ENCODE assay signal across 9 mouse cellular contexts in genomic region chr7:16876608-16877007, GRCm38 (mm10). TPM values are rescaled to one million over a fixed set of nuclear protein-coding genes. Genes with fewer than 3 reads are reported as not detected.
DNase-seq lines count a peak whose midpoint lies in the region; ATAC-seq and TF ChIP-seq lines count a peak whose summit lies in the region.
"Had no signal": no experiment of that assay in that cellular context is flagged by ENCODE, and none has a peak within 500 bp of the region (broad histone marks: within the 10 kb centered on the region; RNA-seq: fewer than 3 reads in every experiment).

No protein-coding gene starts in this region.

- H3K27me3 ChIP-seq in heart, embryonic 11.5 days (ENCODE audit: control insufficient read depth, insufficient read depth, low read length): no peaks in the 10 kb centered on the region
- H3K27me3 ChIP-seq in heart, embryonic 12.5 days (replicated peaks): no peaks in the 10 kb centered on the region
- no peaks in the 10 kb centered on the region for H3K27me3 ChIP-seq in limb, embryonic 14.5 days (ENCODE audit: control insufficient read depth, insufficient read depth, low read length)
- H3K27me3 ChIP-seq in neural tube, embryonic 15.5 days (replicated peaks): no peaks in the 10 kb centered on the region
- H3K27me3 ChIP-seq: Patski had no signal

- H3K4me3 ChIP-seq in heart, embryonic 11.5 days (ENCODE audit: low read depth, low read length): peak overlapping the region; percentile 82
- H3K4me3 ChIP-seq in brown adipose tissue, adult 24 weeks (ENCODE audit: insufficient read depth, low read depth, low read length): peak overlapping the region; percentile 25
- peak overlapping the region; percentile 87 for H3K4me3 ChIP-seq in heart, embryonic 12.5 days
- H3K4me3 ChIP-seq in limb, embryonic 14.5 days (replicated peaks; ENCODE audit: low read length): peak overlapping the region; percentile 87
- peak overlapping the region; percentile 81 for H3K4me3 ChIP-seq in neural tube, embryonic 15.5 days (replicated peaks)

- peaks cover 26% of the 10 kb centered on the region for H3K4me1 ChIP-seq in heart, embryonic 11.5 days (ENCODE audit: control insufficient read depth, insufficient read depth, low read length)
- no peaks in the 10 kb centered on the region; the same call in 1 of the 2 replicates for H3K4me1 ChIP-seq in brown adipose tissue, adult 24 weeks (ENCODE audit: control insufficient read depth, insufficient read depth, insufficient read length, low read length)
- H3K4me1 ChIP-seq in heart, embryonic 12.5 days (replicated peaks): peaks cover 35% of the 10 kb centered on the region
- peaks cover 14% of the 10 kb centered on the region; the same call in 1 of the 2 replicates for H3K4me1 ChIP-seq in limb, embryonic 14.5 days (ENCODE audit: control insufficient read depth, insufficient read depth, low read length)
- peaks cover 46% of the 10 kb centered on the region for H3K4me1 ChIP-seq in neural tube, embryonic 15.5 days

- H3K9ac ChIP-seq in heart, embryonic 11.5 days (ENCODE audit: low read depth, low read length): peak overlapping the region; percentile 90
- H3K9ac ChIP-seq in heart, embryonic 12.5 days: peak overlapping the region; percentile 97
- H3K9ac ChIP-seq in limb, embryonic 14.5 days (ENCODE audit: low read depth, low read length, severe bottlenecking): peak overlapping the region; percentile 77
- H3K9ac ChIP-seq in neural tube, embryonic 15.5 days (replicated peaks): peak overlapping the region; percentile 88

- no peaks in the 10 kb centered on the region for H3K9me3 ChIP-seq in heart, embryonic 11.5 days (replicated peaks; ENCODE audit: control insufficient read depth, low read length)
- H3K9me3 ChIP-seq in heart, embryonic 12.5 days (replicated peaks): peaks cover 2% of the 10 kb centered on the region; the same call in 1 of the 2 replicates
- H3K9me3 ChIP-seq in limb, embryonic 14.5 days (ENCODE audit: control insufficient read depth, low read length): no peaks in the 10 kb centered on the region
- H3K9me3 ChIP-seq in neural tube, embryonic 15.5 days (replicated peaks): no peaks in the 10 kb centered on the region

- TF ChIP-seq POLR2A in limb, embryonic 14.5 days (IDR thresholded peaks at IDR 0.05; ENCODE audit: borderline replicate concordance, extremely low read depth, insufficient read depth, insufficient read length): no peak

- H3K36me3 ChIP-seq in heart, embryonic 11.5 days (ENCODE audit: control insufficient read depth, insufficient read depth, low read length): peaks cover 6% of the 10 kb centered on the region
- peaks cover 32% of the 10 kb centered on the region for H3K36me3 ChIP-seq in heart, embryonic 12.5 days
- H3K36me3 ChIP-seq in limb, embryonic 14.5 days (ENCODE audit: control insufficient read depth, insufficient read depth, low read length): peaks cover 34% of the 10 kb centered on the region
- H3K36me3 ChIP-seq in neural tube, embryonic 15.5 days: peaks cover 6% of the 10 kb centered on the region; the same call in 1 of the 2 replicates

- H3K27ac ChIP-seq in heart, embryonic 11.5 days (ENCODE audit: low read depth, low read length): peak overlapping the region; percentile 86
- H3K27ac ChIP-seq in brown adipose tissue, adult 24 weeks (replicated peaks; ENCODE audit: low read depth, low read length): no peak overlapping the region
- H3K27ac ChIP-seq in heart, embryonic 12.5 days (ENCODE audit: poor library complexity, severe bottlenecking): peak overlapping the region; percentile 89
- peak overlapping the region; percentile 81 for H3K27ac ChIP-seq in limb, embryonic 14.5 days (replicated peaks; ENCODE audit: low read depth, low read length)
- H3K27ac ChIP-seq in neural tube, embryonic 15.5 days (replicated peaks): peak overlapping the region; percentile 87; the same call in 1 of the 2 replicates

- 2% methylated on average over 13 of the region's 13 CpGs for WGBS in heart, embryonic 11.5 days (ENCODE audit: insufficient replicate concordance)
- 4% methylated on average over 13 of the region's 13 CpGs for WGBS in heart, embryonic 12.5 days
- WGBS in limb, embryonic 14.5 days: under 1% methylated on average over 10 of the region's 13 CpGs
- WGBS in neural tube, embryonic 15.5 days: 12% methylated on average over 13 of the region's 13 CpGs

- DNase-seq in heart, adult 8-10 months (ENCODE audit: low spot score): no peak
- peak; percentile 69 for DNase-seq in limb, embryonic 14.5 days (ENCODE audit: low spot score)
- no peak for DNase-seq in left cerebral cortex, postnatal 36 days (ENCODE audit: low spot score in 2 of 2)
- no peak for DNase-seq in ovary, postnatal 36 days (ENCODE audit: low spot score)

- ATAC-seq in heart, embryonic 11.5 days (replicated peaks; ENCODE audit: insufficient number of reproducible peaks, low FRiP score, low TSS enrichment): 0 out of 2 replicates have a peak, but pooled peaks have one; percentile 1
- ATAC-seq in heart, embryonic 12.5 days (ENCODE audit: insufficient number of reproducible peaks, low FRiP score): no peak
- peak; percentile 12; the same call in 1 of the 2 replicates for ATAC-seq in limb, embryonic 14.5 days (ENCODE audit: low FRiP score, low read depth)
- no peak for ATAC-seq in neural tube, embryonic 15.5 days (ENCODE audit: low FRiP score)
- ATAC-seq: Patski had no signal

- peak overlapping the region; percentile 66 for H3K4me2 ChIP-seq in heart, embryonic 11.5 days
- H3K4me2 ChIP-seq in heart, embryonic 12.5 days: peak overlapping the region; percentile 76
- peak overlapping the region; percentile 80 for H3K4me2 ChIP-seq in limb, embryonic 14.5 days (replicated peaks; ENCODE audit: low read depth, low read length, severe bottlenecking)
- peak overlapping the region; percentile 76 for H3K4me2 ChIP-seq in neural tube, embryonic 15.5 days

- intact Hi-C loops in left cerebral cortex, postnatal 36 days (cut with DNase I): no loop called here

RNA-seq across cellular contexts. Expression of gene Dact3, which starts 1.5 kb away (rescaled TPM):
- polyA plus RNA-seq in heart, embryonic 11.5 days (2014; fragmentation: Nextera tagmentation; extraction: Ambion mirVana): 9.5 and 10.6 TPM in 2 replicates
- 1 to 10 TPM; 8.0 to 9.5 (median 8.6) TPM for total RNA-seq in heart, adult 8-10 months (2022)
- polyA plus RNA-seq in brown adipose tissue, adult 24 weeks (2012; ENCODE audit: insufficient read depth, insufficient read length, missing spikeins): 0.79 and 2.1 TPM in 2 replicates
- polyA plus RNA-seq in heart, embryonic 12.5 days (2016; fragmentation: Nextera tagmentation; extraction: Ambion mirVana): 14.3 and 15.2 TPM in 2 replicates
- 64.3 and 89.3 TPM in 2 replicates for polyA plus RNA-seq in limb, embryonic 14.5 days (2012; rRNA removed)
- 11.5 and 13.7 TPM in 2 replicates for polyA plus RNA-seq in limb, embryonic 14.5 days (2014; fragmentation: Nextera tagmentation; extraction: Ambion mirVana)
- 3.7 and 4.8 TPM in 2 replicates for polyA plus RNA-seq in neural tube, embryonic 15.5 days (2015; fragmentation: Nextera tagmentation; extraction: Ambion mirVana)
- total RNA-seq in left cerebral cortex, postnatal 36 days (2021): 100 to 1,000 TPM; 179 to 210 TPM

RNA-seq across cellular contexts. Expression of gene Gng8, which starts 15.0 kb away (rescaled TPM):
- polyA plus RNA-seq in heart, embryonic 11.5 days (2014; fragmentation: Nextera tagmentation; extraction: Ambion mirVana): 3.5 and 4.2 TPM in 2 replicates
- total RNA-seq in heart, adult 8-10 months (2022): 1 to 10 TPM; 1.0 to 1.5 (median 1.1) TPM
- not detected in 2 replicates for polyA plus RNA-seq in brown adipose tissue, adult 24 weeks (2012; ENCODE audit: insufficient read depth, insufficient read length, missing spikeins)
- 2.3 and 4.3 TPM in 2 replicates for polyA plus RNA-seq in heart, embryonic 12.5 days (2016; fragmentation: Nextera tagmentation; extraction: Ambion mirVana)
- 63.3 and 92.7 TPM in 2 replicates for polyA plus RNA-seq in limb, embryonic 14.5 days (2012; rRNA removed)
- 17.8 and 21.1 TPM in 2 replicates for polyA plus RNA-seq in limb, embryonic 14.5 days (2014; fragmentation: Nextera tagmentation; extraction: Ambion mirVana)
- polyA plus RNA-seq in neural tube, embryonic 15.5 days (2015; fragmentation: Nextera tagmentation; extraction: Ambion mirVana): 4.0 and 4.1 TPM in 2 replicates
- total RNA-seq in left cerebral cortex, postnatal 36 days (2021): 1 to 10 TPM; 2.8 to 4.0 TPM

RNA-seq across cellular contexts. Expression of gene Ptgir, which starts 29.7 kb away (rescaled TPM):
- 0.19 and 0.34 TPM in 2 replicates for polyA plus RNA-seq in heart, embryonic 11.5 days (2014; fragmentation: Nextera tagmentation; extraction: Ambion mirVana)
- 1 to 10 TPM; 1.9 to 3.5 (median 3.1) TPM for total RNA-seq in heart, adult 8-10 months (2022)
- 1.9 and 2.8 TPM in 2 replicates for polyA plus RNA-seq in brown adipose tissue, adult 24 weeks (2012; ENCODE audit: insufficient read depth, insufficient read length, missing spikeins)
- 0.28 and 0.34 TPM in 2 replicates for polyA plus RNA-seq in heart, embryonic 12.5 days (2016; fragmentation: Nextera tagmentation; extraction: Ambion mirVana)
- polyA plus RNA-seq in limb, embryonic 14.5 days (2012; rRNA removed): 3.6 and 4.1 TPM in 2 replicates
- polyA plus RNA-seq in limb, embryonic 14.5 days (2014; fragmentation: Nextera tagmentation; extraction: Ambion mirVana): 2.3 and 2.8 TPM in 2 replicates
- polyA plus RNA-seq in neural tube, embryonic 15.5 days (2015; fragmentation: Nextera tagmentation; extraction: Ambion mirVana): 1.1 and 1.3 TPM in 2 replicates
- under 1 TPM in 1 of 2 experiments, not detected in 1; 0.10 TPM for total RNA-seq in left cerebral cortex, postnatal 36 days (2021)
- polyA plus RNA-seq: Patski had no signal

RNA-seq across cellular contexts. Expression of gene Prkd2, which starts 33.9 kb away (rescaled TPM):
- 10.8 and 11.6 TPM in 2 replicates for polyA plus RNA-seq in heart, embryonic 11.5 days (2014; fragmentation: Nextera tagmentation; extraction: Ambion mirVana)
- 10 to 100 TPM; 13.1 to 16.7 (median 14.8) TPM for total RNA-seq in heart, adult 8-10 months (2022)
- polyA plus RNA-seq in brown adipose tissue, adult 24 weeks (2012; ENCODE audit: insufficient read depth, insufficient read length, missing spikeins): 8.5 and 11.3 TPM in 2 replicates
- 10.8 and 11.8 TPM in 2 replicates for polyA plus RNA-seq in heart, embryonic 12.5 days (2016; fragmentation: Nextera tagmentation; extraction: Ambion mirVana)
- polyA plus RNA-seq in limb, embryonic 14.5 days (2012; rRNA removed): 35.9 and 48.9 TPM in 2 replicates
- polyA plus RNA-seq in limb, embryonic 14.5 days (2014; fragmentation: Nextera tagmentation; extraction: Ambion mirVana): 19.2 and 22.1 TPM in 2 replicates
- 5.0 and 8.4 TPM in 2 replicates for polyA plus RNA-seq in neural tube, embryonic 15.5 days (2015; fragmentation: Nextera tagmentation; extraction: Ambion mirVana)
- 1 to 10 TPM; 3.1 to 7.1 TPM for total RNA-seq in left cerebral cortex, postnatal 36 days (2021)

RNA-seq across cellular contexts. Expression of gene Calm3, which starts 47.3 kb away (rescaled TPM):
- polyA plus RNA-seq in heart, embryonic 11.5 days (2014; fragmentation: Nextera tagmentation; extraction: Ambion mirVana): 150 and 156 TPM in 2 replicates
- 100 to 1,000 TPM; 153 to 208 (median 191) TPM for total RNA-seq in heart, adult 8-10 months (2022)
- 210 and 222 TPM in 2 replicates for polyA plus RNA-seq in brown adipose tissue, adult 24 weeks (2012; ENCODE audit: insufficient read depth, insufficient read length, missing spikeins)
- 83.6 and 95.0 TPM in 2 replicates for polyA plus RNA-seq in heart, embryonic 12.5 days (2016; fragmentation: Nextera tagmentation; extraction: Ambion mirVana)
- polyA plus RNA-seq in limb, embryonic 14.5 days (2012; rRNA removed): 281 and 320 TPM in 2 replicates
- polyA plus RNA-seq in limb, embryonic 14.5 days (2014; fragmentation: Nextera tagmentation; extraction: Ambion mirVana): 156 and 164 TPM in 2 replicates
- 336 and 404 TPM in 2 replicates for polyA plus RNA-seq in neural tube, embryonic 15.5 days (2015; fragmentation: Nextera tagmentation; extraction: Ambion mirVana)
- total RNA-seq in left cerebral cortex, postnatal 36 days (2021): 1,000 to 10,000 TPM; 1,705 to 2,029 TPM

Comparison
In these comparisons a context has a peak if more than half of its experiments do, and no peak if none do; other contexts are left out.
1. ATAC-seq: peak in heart, embryonic 11.5 days (single experiment) and limb, embryonic 14.5 days (single experiment); none in heart, embryonic 12.5 days (single experiment) and neural tube, embryonic 15.5 days (single experiment).
2. H3K4me3 ChIP-seq: peak in every context shown above with its lines; median percentile 87 in heart, embryonic 12.5 days; 87 in limb, embryonic 14.5 days; 82 in heart, embryonic 11.5 days; 81 in neural tube, embryonic 15.5 days; 25 in brown adipose tissue, adult 24 weeks.
3. Peak in every context shown above with its lines, with median percentiles within 50 percentile points of each other: H3K4me2 ChIP-seq and H3K9ac ChIP-seq.